Mouse (Mus musculus): ENCODE results near the gene Tcn2. TPM values are rescaled to one million over a fixed set of nuclear protein-coding genes. Genes with fewer than 3 reads are reported as not detected.

The Tcn2 gene
- 38.9 and 42.1 TPM in 2 replicates for polyA plus RNA-seq (2015; fragmentation: Nextera tagmentation; extraction: Ambion mirVana)

DNA sequence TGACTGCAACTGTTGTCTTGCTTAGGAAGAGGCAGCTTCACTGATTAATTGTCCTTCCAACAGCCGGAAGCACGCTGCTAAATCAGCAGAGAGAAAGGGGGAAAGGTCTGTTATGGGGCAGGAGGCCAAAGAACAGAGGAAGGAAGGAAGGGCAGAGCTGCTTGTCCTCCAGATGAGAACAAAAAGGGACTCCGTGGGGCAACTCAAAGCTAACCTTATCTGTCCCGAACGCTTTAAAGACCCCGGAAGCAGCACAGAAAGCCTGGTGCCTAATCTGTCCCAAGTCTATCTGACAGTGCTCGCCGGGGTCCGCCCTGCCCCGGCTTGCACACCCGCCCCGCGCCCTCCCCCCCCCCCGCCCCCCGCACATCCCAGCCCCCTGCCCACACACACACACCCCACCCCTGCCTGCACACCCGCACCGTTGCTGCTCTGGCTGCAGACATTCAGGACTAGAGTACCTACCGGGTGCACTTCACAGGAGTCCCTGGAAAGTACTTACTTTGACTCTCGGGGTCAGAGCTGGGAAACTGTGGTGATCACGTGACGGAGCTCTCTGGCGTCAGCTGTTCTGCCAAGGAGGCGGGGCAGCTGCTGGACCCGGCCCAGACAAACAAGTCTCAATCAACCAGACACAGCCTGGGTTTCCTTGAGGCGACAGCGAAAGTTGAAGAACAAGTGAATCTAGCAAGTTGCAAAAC is at the start of gene Tcn2:
TSS of gene Tcn2 (minus strand) at position 649 of the 701 bp plus-strand sequence.
- H3K4me2 ChIP-seq = peak within 1 kb of the TSS; percentile 76
- peak; percentile 67; the same call in 1 of the 2 replicates for ATAC-seq (ENCODE audit: insufficient number of reproducible peaks, insufficient read depth, low FRiP score, low TSS enrichment, low read depth)
- H3K9ac ChIP-seq = peak within 1 kb of the TSS; percentile 67
- H3K4me1 ChIP-seq = peaks cover 13% of the 10 kb centered on the region
- H3K27ac ChIP-seq = no peak within 1 kb of the TSS; the same call in 1 of the 2 replicates
- WGBS = under 1% methylated on average over 20 of the region's 26 CpGs
- no peaks in the 10 kb centered on the region for H3K36me3 ChIP-seq
- H3K27me3 ChIP-seq = no peaks in the 10 kb centered on the region
- H3K9me3 ChIP-seq = no peaks in the 10 kb centered on the region
- peak within 1 kb of the TSS; percentile 53 for H3K4me3 ChIP-seq

DNA sequence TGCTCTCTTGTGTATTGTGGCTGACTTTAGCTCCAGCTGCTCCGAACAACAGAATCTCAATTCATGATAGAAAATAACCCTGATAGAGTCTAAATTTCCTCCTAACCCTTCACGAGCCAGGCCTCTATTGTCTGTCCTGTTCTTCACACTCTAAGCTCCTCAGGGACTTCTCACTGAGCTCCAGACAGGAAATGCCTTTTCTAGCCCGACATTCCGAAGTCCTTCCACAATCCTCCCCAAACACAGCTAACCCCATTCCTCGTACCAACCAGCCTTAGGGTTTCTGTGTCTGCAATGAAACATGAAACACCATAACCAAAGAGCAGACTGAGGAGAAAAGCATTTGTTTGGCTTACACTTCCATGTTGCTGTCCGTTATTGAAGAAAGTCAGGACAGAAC is 49.6 kb upstream of the Tcn2 start:
- H3K9ac ChIP-seq = no peak overlapping the region
- H3K4me3 ChIP-seq = no peak overlapping the region
- H3K4me2 ChIP-seq = no peak overlapping the region
- no peaks in the 10 kb centered on the region for H3K9me3 ChIP-seq
- H3K4me1 ChIP-seq = peaks cover 14% of the 10 kb centered on the region
- no peak for ATAC-seq (ENCODE audit: insufficient number of reproducible peaks, insufficient read depth, low FRiP score, low TSS enrichment, low read depth)
- H3K27ac ChIP-seq = 0 out of 2 replicates have a peak overlapping the region, but pooled peaks have one; percentile 36
- peaks cover 12% of the 10 kb centered on the region for H3K27me3 ChIP-seq
- 37% methylated on average over 6 of the region's 6 CpGs for WGBS
- peaks cover 48% of the 10 kb centered on the region for H3K36me3 ChIP-seq

DNA sequence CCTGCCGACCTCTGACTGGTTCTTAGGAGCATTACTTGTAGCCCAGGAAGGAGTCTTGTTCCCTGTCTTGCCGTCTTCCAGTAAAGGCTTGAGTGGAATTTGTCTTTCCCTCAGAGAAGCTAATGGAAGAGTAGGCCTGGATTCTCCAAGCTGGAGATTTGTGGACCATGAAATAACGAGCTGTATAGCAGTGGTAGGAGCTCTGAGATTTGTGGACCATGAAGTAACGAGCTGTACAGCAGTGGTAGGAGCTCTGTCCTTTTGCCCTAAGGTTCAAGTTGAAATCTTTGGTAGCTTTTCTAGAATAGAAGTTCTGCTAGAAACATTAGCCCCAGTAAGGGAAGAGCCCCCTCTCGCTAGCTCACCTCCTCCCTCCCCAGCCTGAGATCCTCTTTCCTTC is 46.5 kb upstream of the Tcn2 start:
- H3K4me1 ChIP-seq = peaks cover 6% of the 10 kb centered on the region
- ATAC-seq (ENCODE audit: insufficient number of reproducible peaks, insufficient read depth, low FRiP score, low TSS enrichment, low read depth) = no peak
- no peak overlapping the region for H3K4me3 ChIP-seq
- peaks cover 4% of the 10 kb centered on the region for H3K27me3 ChIP-seq
- 94% methylated on average over 5 of the region's 5 CpGs for WGBS
- no peaks in the 10 kb centered on the region for H3K9me3 ChIP-seq
- H3K27ac ChIP-seq = no peak overlapping the region
- no peak overlapping the region for H3K9ac ChIP-seq
- H3K36me3 ChIP-seq = peaks cover 79% of the 10 kb centered on the region
- H3K4me2 ChIP-seq = no peak overlapping the region

DNA sequence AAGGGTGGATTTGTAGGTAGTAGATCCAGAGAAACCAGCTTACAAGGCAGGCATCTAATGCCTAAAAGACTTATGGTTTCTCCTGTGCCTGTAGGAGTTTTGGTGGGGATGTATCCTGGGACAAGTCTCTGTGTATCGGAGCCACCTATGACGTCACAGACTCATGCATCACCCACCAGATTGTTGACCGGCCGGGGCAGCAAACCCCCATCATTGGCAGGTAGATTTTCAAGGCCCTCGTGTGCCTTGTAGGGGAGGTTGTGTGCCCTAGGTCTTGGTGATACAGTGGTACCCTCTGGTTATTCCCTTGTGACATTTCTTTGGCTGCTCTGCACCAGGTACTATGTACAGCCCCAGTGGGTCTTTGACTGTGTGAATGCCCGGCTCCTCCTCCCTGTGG is 44.7 kb upstream of the Tcn2 start, which contains the start of gene 4930556J24Rik:
TSS of gene 4930556J24Rik (minus strand) at position 101 of the 400 bp plus-strand sequence.
- Histone ChIP-seq H3K9ac (no peak within 1 kb of the TSS), H3K9me3 (no peaks in the 10 kb centered on the region), H3K4me2 (no peak within 1 kb of the TSS), H3K4me1 (no peaks in the 10 kb centered on the region), H3K27ac (no peak within 1 kb of the TSS), H3K27me3 (no peaks in the 10 kb centered on the region), H3K4me3 (no peak within 1 kb of the TSS), H3K36me3 (peaks cover 96% of the 10 kb centered on the region)
- 93% methylated on average over 6 of the region's 6 CpGs for WGBS
- ATAC-seq (ENCODE audit: insufficient number of reproducible peaks, insufficient read depth, low FRiP score, low TSS enrichment, low read depth) = no peak

DNA sequence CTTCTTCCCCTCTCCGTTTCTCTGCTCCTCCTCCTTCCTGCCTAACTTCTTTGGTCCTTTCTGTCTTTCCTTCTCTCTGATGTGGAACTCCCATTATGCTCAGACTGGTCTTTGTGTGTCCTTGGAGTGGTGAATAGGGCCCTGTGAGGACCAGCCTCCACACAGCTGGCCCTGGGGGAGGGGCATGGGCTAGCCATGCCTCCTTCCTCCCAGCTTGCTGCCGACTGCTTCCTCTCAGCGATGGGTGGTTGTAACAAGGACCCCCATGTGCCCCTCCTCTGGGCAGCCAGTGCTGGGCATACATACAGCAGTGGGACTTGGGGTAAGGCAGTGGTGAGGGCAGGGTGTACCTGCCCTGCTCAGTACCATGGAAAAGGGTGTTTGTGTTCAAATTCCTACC is 42.4 kb upstream of the Tcn2 start:
- WGBS = 41% methylated on average over 3 of the region's 3 CpGs
- Histone ChIP-seq H3K27me3 (no peaks in the 10 kb centered on the region), H3K27ac (no peak overlapping the region), H3K9me3 (no peaks in the 10 kb centered on the region), H3K4me3 (no peak overlapping the region), H3K36me3 (peaks cover 100% of the 10 kb centered on the region), H3K4me1 (no peaks in the 10 kb centered on the region), H3K9ac (no peak overlapping the region), H3K4me2 (no peak overlapping the region)
- no peak for ATAC-seq (ENCODE audit: insufficient number of reproducible peaks, insufficient read depth, low FRiP score, low TSS enrichment, low read depth)

DNA sequence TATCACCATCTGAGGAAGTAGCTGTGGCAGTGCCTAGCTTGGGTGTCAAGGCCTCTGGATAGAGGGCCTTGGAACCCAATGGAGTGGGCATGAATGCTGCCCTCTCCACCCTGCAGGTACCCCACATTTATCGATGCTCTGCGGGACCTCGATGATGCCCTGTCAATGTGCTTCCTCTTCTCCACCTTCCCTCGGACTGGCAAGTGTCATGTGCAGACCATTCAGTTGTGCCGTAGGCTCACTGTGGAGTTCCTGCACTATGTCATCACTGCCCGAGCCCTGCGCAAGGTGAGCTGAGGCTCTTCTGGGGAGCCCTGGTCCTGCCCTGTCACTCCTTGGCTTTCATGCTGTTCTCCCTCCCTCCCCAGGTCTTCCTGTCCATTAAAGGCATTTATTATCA is 41.1 kb upstream of the Tcn2 start:
- Histone ChIP-seq H3K36me3 (peaks cover 98% of the 10 kb centered on the region), H3K27ac (no peak overlapping the region), H3K9me3 (no peaks in the 10 kb centered on the region), H3K9ac (no peak overlapping the region), H3K4me1 (no peaks in the 10 kb centered on the region), H3K4me3 (no peak overlapping the region), H3K27me3 (no peaks in the 10 kb centered on the region), H3K4me2 (no peak overlapping the region)
- 94% methylated on average over 7 of the region's 7 CpGs for WGBS
- ATAC-seq (ENCODE audit: insufficient number of reproducible peaks, insufficient read depth, low FRiP score, low TSS enrichment, low read depth) = no peak

DNA sequence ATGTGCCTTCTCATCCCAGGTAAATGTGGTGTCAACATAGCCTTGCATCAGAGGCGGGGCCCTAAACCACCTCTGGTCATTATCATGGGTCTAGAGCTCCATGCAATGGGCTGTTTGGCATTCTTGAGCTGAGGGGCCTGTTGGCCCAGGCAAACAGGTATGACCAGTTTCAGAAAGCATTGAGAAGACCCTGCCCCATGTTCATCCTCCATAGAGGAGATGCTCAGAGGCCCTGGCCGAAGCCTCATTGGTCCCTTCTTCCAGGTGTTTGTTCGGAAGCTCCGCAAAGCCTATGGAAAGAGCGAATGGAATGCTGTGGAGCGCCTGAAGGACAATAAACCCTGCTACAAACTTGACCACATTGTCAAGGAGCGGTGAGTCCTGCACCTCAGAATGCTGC is 38.4 kb upstream of the Tcn2 start:
- no peaks in the 10 kb centered on the region for H3K27me3 ChIP-seq
- H3K9me3 ChIP-seq = no peaks in the 10 kb centered on the region
- H3K9ac ChIP-seq = no peak overlapping the region
- H3K4me1 ChIP-seq = peaks cover 10% of the 10 kb centered on the region; the same call in 1 of the 2 replicates
- no peak overlapping the region for H3K4me2 ChIP-seq
- H3K27ac ChIP-seq = no peak overlapping the region
- H3K4me3 ChIP-seq = no peak overlapping the region
- WGBS = 95% methylated on average over 7 of the region's 7 CpGs
- ATAC-seq (ENCODE audit: insufficient number of reproducible peaks, insufficient read depth, low FRiP score, low TSS enrichment, low read depth) = no peak
- peaks cover 78% of the 10 kb centered on the region for H3K36me3 ChIP-seq

DNA sequence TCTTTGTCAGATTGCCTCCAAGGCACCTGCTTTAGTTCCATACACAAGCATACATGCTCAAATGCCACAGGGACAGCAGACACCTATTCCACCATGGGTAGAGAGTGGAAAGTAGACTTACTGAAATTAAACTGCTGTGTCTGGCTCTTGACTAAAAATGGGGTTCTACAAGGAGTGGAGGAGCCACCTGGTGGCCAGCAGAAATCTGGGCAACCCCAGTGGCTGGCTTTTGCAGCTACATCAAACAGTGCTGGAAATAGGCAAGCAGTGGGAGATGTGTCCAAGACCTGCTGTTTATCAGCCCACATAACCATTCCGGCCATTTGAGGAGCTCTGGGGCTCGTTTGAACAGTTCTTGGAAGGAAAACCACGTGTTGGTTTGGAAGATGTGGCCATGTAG is 37.9 kb upstream of the Tcn2 start:
- Histone ChIP-seq H3K9me3 (no peaks in the 10 kb centered on the region), H3K4me2 (no peak overlapping the region), H3K27me3 (no peaks in the 10 kb centered on the region), H3K27ac (no peak overlapping the region), H3K36me3 (peaks cover 73% of the 10 kb centered on the region), H3K9ac (no peak overlapping the region), H3K4me3 (no peak overlapping the region), H3K4me1 (peaks cover 15% of the 10 kb centered on the region)
- WGBS = 86% methylated on average over 3 of the region's 3 CpGs
- ATAC-seq (ENCODE audit: insufficient number of reproducible peaks, insufficient read depth, low FRiP score, low TSS enrichment, low read depth) = no peak

DNA sequence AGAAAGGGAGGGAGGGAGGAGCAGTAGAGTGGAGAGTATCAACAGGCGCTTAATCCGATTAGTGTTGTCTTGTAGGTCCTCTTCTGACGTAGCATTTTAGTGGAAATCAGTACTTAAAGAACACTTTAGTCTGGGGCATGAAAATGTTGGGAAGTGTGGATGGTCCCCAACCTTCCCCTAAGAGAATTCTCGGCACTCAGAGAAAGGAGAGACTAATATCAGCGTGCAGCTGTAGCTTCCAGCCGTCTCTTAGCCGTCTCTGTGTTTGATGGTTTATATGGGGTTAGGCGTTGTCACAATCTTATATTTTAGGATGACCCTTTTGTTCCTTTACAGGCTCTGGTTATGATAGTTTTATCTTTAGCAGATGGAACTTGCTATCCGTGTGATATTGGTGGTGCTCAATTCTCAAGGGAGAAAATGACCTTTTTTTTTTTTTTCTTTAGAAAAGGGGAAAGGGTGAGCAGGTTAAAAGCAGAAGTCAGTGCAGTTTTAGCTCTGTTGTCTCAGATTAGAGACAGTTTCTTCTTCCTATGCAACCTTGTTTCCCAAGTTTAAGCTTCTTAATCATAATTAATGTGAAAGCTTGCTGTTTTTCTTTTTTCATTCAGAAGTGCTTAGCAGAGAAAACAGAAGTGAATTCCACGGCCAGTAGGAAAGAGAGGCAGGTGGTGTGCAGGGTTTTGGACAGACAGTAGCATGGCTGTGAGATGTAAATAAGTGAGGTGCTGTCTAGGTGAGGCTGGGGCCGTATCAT is 32.6 kb upstream of the Tcn2 start:
- Histone ChIP-seq H3K27me3 (no peaks in the 10 kb centered on the region), H3K4me3 (peak overlapping the region; percentile 70), H3K9me3 (no peaks in the 10 kb centered on the region), H3K4me2 (peak overlapping the region; percentile 78), H3K4me1 (peaks cover 19% of the 10 kb centered on the region), H3K36me3 (peaks cover 20% of the 10 kb centered on the region), H3K9ac (peak overlapping the region; percentile 86), H3K27ac (peak overlapping the region; percentile 64; the same call in 1 of the 2 replicates)
- 17% methylated on average over 11 of the region's 11 CpGs for WGBS
- no peak for ATAC-seq (ENCODE audit: insufficient number of reproducible peaks, insufficient read depth, low FRiP score, low TSS enrichment, low read depth)

DNA sequence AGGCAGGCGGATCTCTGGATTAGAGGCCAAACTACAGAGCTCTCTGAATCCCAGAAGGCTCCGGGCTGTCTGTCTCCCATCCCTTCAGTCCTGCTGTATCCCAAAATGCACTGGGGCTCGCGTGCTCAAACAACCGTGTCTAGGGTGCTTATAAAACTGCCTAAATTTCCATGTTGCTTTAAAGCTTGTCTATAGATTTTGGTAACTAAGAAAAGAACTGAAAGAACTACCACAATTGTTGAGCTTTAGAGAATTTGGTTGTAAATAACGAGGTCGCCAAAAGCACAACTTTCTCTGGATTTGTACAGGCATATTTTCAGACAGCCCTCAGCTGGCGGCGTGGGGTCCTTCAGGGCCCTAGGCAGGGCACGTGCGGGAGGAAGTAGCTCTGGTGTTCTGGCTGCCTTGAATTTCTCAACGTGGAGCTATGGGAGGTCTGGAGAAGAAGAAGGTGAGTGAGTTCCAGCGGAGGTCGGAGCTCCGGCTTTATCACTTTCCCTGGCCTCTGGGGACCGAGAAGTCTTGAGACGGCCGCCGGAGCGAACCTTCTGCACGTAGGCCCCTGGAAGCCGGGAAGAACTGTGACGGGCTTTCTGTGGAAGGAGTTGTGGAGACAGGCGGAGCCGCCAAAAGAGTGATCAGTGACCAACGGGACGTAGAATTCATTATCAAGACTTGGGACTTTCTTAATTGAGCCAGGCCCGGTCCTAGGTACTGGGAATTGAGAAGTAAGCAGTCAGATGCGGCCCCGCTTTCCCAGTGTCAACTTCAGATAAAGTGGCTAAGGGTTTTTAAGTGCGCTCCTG is 31.9 kb upstream of the Tcn2 start, which contains the start of gene Pes1:
TSS of gene Pes1 (plus strand) at position 366 of the 806 bp plus-strand sequence.
- ATAC-seq (ENCODE audit: insufficient number of reproducible peaks, insufficient read depth, low FRiP score, low TSS enrichment, low read depth) = peak; percentile 85
- peak within 1 kb of the TSS; percentile 64; the same call in 1 of the 2 replicates for H3K27ac ChIP-seq
- no peaks in the 10 kb centered on the region for H3K27me3 ChIP-seq
- no peaks in the 10 kb centered on the region for H3K9me3 ChIP-seq
- H3K4me3 ChIP-seq = peak within 1 kb of the TSS; percentile 70
- peaks cover 19% of the 10 kb centered on the region for H3K4me1 ChIP-seq
- H3K36me3 ChIP-seq = peaks cover 13% of the 10 kb centered on the region
- H3K9ac ChIP-seq = peak within 1 kb of the TSS; percentile 86
- WGBS = under 1% methylated on average over 31 of the region's 31 CpGs
- H3K4me2 ChIP-seq = peak within 1 kb of the TSS; percentile 78

DNA sequence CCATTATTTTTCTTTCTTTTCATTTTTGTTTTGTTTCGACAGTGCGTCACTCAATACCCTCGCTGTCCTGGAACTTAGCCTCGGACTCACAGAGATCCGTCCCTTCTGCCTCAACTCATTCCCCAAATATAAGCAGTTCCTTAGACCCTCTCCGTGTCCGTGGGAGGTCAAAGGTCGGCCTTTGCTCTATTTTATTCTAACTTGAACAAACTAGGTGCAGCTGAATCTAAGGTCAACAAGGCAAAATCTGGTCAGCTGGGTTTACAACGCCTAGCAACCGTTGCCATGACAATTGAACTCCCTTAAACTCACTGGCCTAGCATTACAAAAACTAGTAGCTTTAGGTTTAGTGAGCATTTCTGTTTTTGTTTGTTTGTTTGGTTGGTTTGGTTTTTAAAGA is 31.2 kb upstream of the Tcn2 start:
- Histone ChIP-seq H3K9ac (peak overlapping the region; percentile 41), H3K9me3 (no peaks in the 10 kb centered on the region), H3K27me3 (no peaks in the 10 kb centered on the region), H3K36me3 (peaks cover 8% of the 10 kb centered on the region), H3K4me1 (peaks cover 19% of the 10 kb centered on the region), H3K4me3 (peak overlapping the region; percentile 70), H3K27ac (peak overlapping the region; percentile 64; the same call in 1 of the 2 replicates), H3K4me2 (peak overlapping the region; percentile 78)
- ATAC-seq (ENCODE audit: insufficient number of reproducible peaks, insufficient read depth, low FRiP score, low TSS enrichment, low read depth) = no peak
- WGBS = 81% methylated on average over 10 of the region's 10 CpGs

Data from embryonic facial prominence, embryonic 13.5 days (tissue).